7 mouse cellular contexts compared by ENCODE assay signal in genomic region chr5:140502925-140503324, GRCm38 (mm10). TPM values are rescaled to one million over a fixed set of nuclear protein-coding genes. Genes with fewer than 3 reads are reported as not detected.
DNase-seq lines count a peak whose midpoint lies in the region; ATAC-seq lines count a peak whose summit lies in the region.
"Not testable (repeated sequence)": the region's sequence is repeated elsewhere in the genome, so short reads cannot be mapped to it uniquely, and the experiment has no call there.

No protein-coding gene starts in this region.

- not testable (repeated sequence) for H3K27me3 ChIP-seq in embryonic facial prominence, embryonic 13.5 days; hindbrain, embryonic 16.5 days (replicated peaks; ENCODE audit: control insufficient read depth, insufficient read depth, low read length); limb, embryonic 10.5 days (ENCODE audit: low read depth, poor library complexity, severe bottlenecking)

- peak overlapping the region; percentile 24 for H3K4me3 ChIP-seq in embryonic facial prominence, embryonic 13.5 days
- peak overlapping the region; percentile 2; the same call in 1 of the 2 replicates for H3K4me3 ChIP-seq in hindbrain, embryonic 16.5 days (ENCODE audit: low read length)
- H3K4me3 ChIP-seq in limb, embryonic 10.5 days = peak overlapping the region; percentile 40

- peak overlapping the region; percentile 69 for H3K9ac ChIP-seq in embryonic facial prominence, embryonic 13.5 days
- peak overlapping the region; percentile 38; the same call in 1 of the 2 replicates for H3K9ac ChIP-seq in hindbrain, embryonic 16.5 days (ENCODE audit: low read depth, low read length)

- not testable (repeated sequence) for H3K9me3 ChIP-seq in embryonic facial prominence, embryonic 13.5 days; hindbrain, embryonic 16.5 days (ENCODE audit: control insufficient read depth, low read length); limb, embryonic 10.5 days (replicated peaks)

- not testable (repeated sequence) for ATAC-seq in embryonic facial prominence, embryonic 13.5 days (ENCODE audit: insufficient number of reproducible peaks, insufficient read depth, low FRiP score, low TSS enrichment, low read depth); hindbrain, embryonic 16.5 days

- not testable (repeated sequence) for H3K36me3 ChIP-seq in embryonic facial prominence, embryonic 13.5 days; hindbrain, embryonic 16.5 days (ENCODE audit: control insufficient read depth, insufficient read depth, low read length); limb, embryonic 10.5 days

- 1% methylated on average over 12 of the region's 12 CpGs for WGBS in embryonic facial prominence, embryonic 13.5 days
- WGBS in hindbrain, embryonic 16.5 days = under 1% methylated on average over 12 of the region's 12 CpGs
- under 1% methylated on average over 12 of the region's 12 CpGs for WGBS in limb, embryonic 10.5 days

- H3K4me1 ChIP-seq in embryonic facial prominence, embryonic 13.5 days = peaks cover 40% of the 10 kb centered on the region
- H3K4me1 ChIP-seq in hindbrain, embryonic 16.5 days (ENCODE audit: control insufficient read depth, insufficient read depth, low read depth, low read length) = peaks cover 22% of the 10 kb centered on the region
- H3K4me1 ChIP-seq in limb, embryonic 10.5 days = peaks cover 53% of the 10 kb centered on the region

- peak; percentile 42 to 49 for DNase-seq in adrenal gland, adult 18-20 months (ENCODE audit: low spot score in 2 of 2)
- DNase-seq in heart, adult 18-20 months = peak; percentile 75 to 86
- peak; percentile 71 for DNase-seq in limb, embryonic 10.5 days (ENCODE audit: low spot score)
- DNase-seq in lung, postnatal 25 days (ENCODE audit: low spot score) = peak; percentile 85
- peak; percentile 67 for DNase-seq in ovary, postnatal 36 days (ENCODE audit: low spot score)

- H3K27ac ChIP-seq in embryonic facial prominence, embryonic 13.5 days; hindbrain, embryonic 16.5 days (ENCODE audit: low read depth, low read length): not testable (repeated sequence)
- H3K27ac ChIP-seq in limb, embryonic 10.5 days = peak overlapping the region; percentile 82

- peak overlapping the region; percentile 55 for H3K4me2 ChIP-seq in embryonic facial prominence, embryonic 13.5 days
- H3K4me2 ChIP-seq in hindbrain, embryonic 16.5 days (ENCODE audit: low read length) = peak overlapping the region; percentile 42

RNA-seq across cellular contexts. Expression of gene Chst12, which starts 2.4 kb away (rescaled TPM):
- total RNA-seq in adrenal gland, adult 18-20 months (2021) = 10 to 100 TPM in 1 of 2 experiments, 1 to 10 TPM in 1; 6.3 to 10.6 TPM
- polyA plus RNA-seq in embryonic facial prominence, embryonic 13.5 days (2015; fragmentation: Nextera tagmentation; extraction: Ambion mirVana) = 18.4 and 18.7 TPM in 2 replicates
- 1 to 10 TPM; 4.9 to 6.9 TPM for total RNA-seq in heart, adult 18-20 months (2021)
- polyA plus RNA-seq in hindbrain, embryonic 16.5 days (2015; fragmentation: Nextera tagmentation; extraction: Ambion mirVana) = 27.6 and 30.3 TPM in 2 replicates
- polyA plus RNA-seq in limb, embryonic 10.5 days (2016; fragmentation: Nextera tagmentation; extraction: Ambion mirVana) = 20.7 and 20.9 TPM in 2 replicates

RNA-seq across cellular contexts. Expression of gene Gm4869, which starts 57.5 kb away (rescaled TPM):
- total RNA-seq in adrenal gland, adult 18-20 months (2021) = under 1 TPM; 0.13 to 0.16 TPM
- polyA plus RNA-seq in embryonic facial prominence, embryonic 13.5 days (2015; fragmentation: Nextera tagmentation; extraction: Ambion mirVana) = not detected in 2 replicates
- total RNA-seq in heart, adult 18-20 months (2021) = not detected
- polyA plus RNA-seq in hindbrain, embryonic 16.5 days (2015; fragmentation: Nextera tagmentation; extraction: Ambion mirVana) = not detected in 2 replicates
- polyA plus RNA-seq in limb, embryonic 10.5 days (2016; fragmentation: Nextera tagmentation; extraction: Ambion mirVana) = not detected in 2 replicates
